ENCODE assay signal across 18 mouse cellular contexts in genomic region chr5:134945266-134945959, GRCm38 (mm10). TPM values are rescaled to one million over a fixed set of nuclear protein-coding genes. Genes with fewer than 3 reads are reported as not detected.
DNase-seq lines count a peak whose midpoint lies in the region; ATAC-seq lines count a peak whose summit lies in the region.
"Had no signal": no experiment of that assay in that cellular context is flagged by ENCODE, and none has a peak within 500 bp of the region (broad histone marks: within the 10 kb centered on the region; RNA-seq: fewer than 3 reads in every experiment).

No protein-coding gene starts in this region.

- DNase-seq in lung, postnatal 25 days (ENCODE audit: low spot score): no peak
- no peak for DNase-seq in adrenal gland, postnatal 14 days
- DNase-seq in spleen, postnatal 10 days (ENCODE audit: low spot score in 2 of 2): no peak
- DNase-seq: cerebellum, postnatal 10 days; gastrocnemius, adult 2 months; layer of hippocampus, adult 9-11 months; lung, adult 2 months; spleen, adult 18-20 months had no signal

- peak overlapping the region; percentile 38 for H3K4me3 ChIP-seq in heart, embryonic 16.5 days (ENCODE audit: low read length)
- no peak overlapping the region for H3K4me3 ChIP-seq in heart, embryonic 11.5 days (ENCODE audit: low read depth, low read length)
- peak overlapping the region; percentile 54 for H3K4me3 ChIP-seq in lung, embryonic 16.5 days (ENCODE audit: low read length)
- H3K4me3 ChIP-seq in intestine, embryonic 16.5 days (ENCODE audit: low read length): peak overlapping the region; percentile 47
- H3K4me3 ChIP-seq in stomach, embryonic 16.5 days (replicated peaks; ENCODE audit: low read length): peak overlapping the region; percentile 54
- H3K4me3 ChIP-seq: gastrocnemius, adult 2 months had no signal

- H3K9me3 ChIP-seq in heart, embryonic 16.5 days (replicated peaks; ENCODE audit: control insufficient read depth, low read length): no peaks in the 10 kb centered on the region
- H3K9me3 ChIP-seq in heart, embryonic 11.5 days (replicated peaks; ENCODE audit: control insufficient read depth, low read length): no peaks in the 10 kb centered on the region
- no peaks in the 10 kb centered on the region for H3K9me3 ChIP-seq in lung, embryonic 16.5 days (ENCODE audit: control insufficient read depth, low read length)
- no peaks in the 10 kb centered on the region for H3K9me3 ChIP-seq in intestine, embryonic 16.5 days (ENCODE audit: control insufficient read depth, low read length)
- no peaks in the 10 kb centered on the region for H3K9me3 ChIP-seq in stomach, embryonic 16.5 days (replicated peaks; ENCODE audit: control insufficient read depth, low read length)

- H3K4me2 ChIP-seq in heart, embryonic 16.5 days (ENCODE audit: low read depth, low read length): peak overlapping the region; percentile 45
- H3K4me2 ChIP-seq in heart, embryonic 11.5 days: no peak overlapping the region; the same call in 1 of the 2 replicates
- peak overlapping the region; percentile 49 for H3K4me2 ChIP-seq in lung, embryonic 16.5 days (ENCODE audit: low read depth, low read length)
- H3K4me2 ChIP-seq in intestine, embryonic 16.5 days (ENCODE audit: low read depth, low read length): peak overlapping the region; percentile 44
- peak overlapping the region; percentile 38 for H3K4me2 ChIP-seq in stomach, embryonic 16.5 days (ENCODE audit: low read depth, low read length)

- peaks cover 17% of the 10 kb centered on the region for H3K4me1 ChIP-seq in heart, embryonic 16.5 days (ENCODE audit: control insufficient read depth, insufficient read depth, low read length)
- H3K4me1 ChIP-seq in heart, embryonic 11.5 days (ENCODE audit: control insufficient read depth, insufficient read depth, low read length): peaks cover 12% of the 10 kb centered on the region
- H3K4me1 ChIP-seq in lung, embryonic 16.5 days (replicated peaks; ENCODE audit: control insufficient read depth, insufficient read depth, low read length): peaks cover 17% of the 10 kb centered on the region
- H3K4me1 ChIP-seq in intestine, embryonic 16.5 days (ENCODE audit: control insufficient read depth, insufficient read depth, low read length): peaks cover 15% of the 10 kb centered on the region
- H3K4me1 ChIP-seq in stomach, embryonic 16.5 days (ENCODE audit: control insufficient read depth, insufficient read depth, low read length): peaks cover 13% of the 10 kb centered on the region

- no peaks in the 10 kb centered on the region for H3K36me3 ChIP-seq in heart, embryonic 16.5 days (ENCODE audit: control insufficient read depth, insufficient read depth)
- H3K36me3 ChIP-seq in heart, embryonic 11.5 days (ENCODE audit: control insufficient read depth, insufficient read depth, low read length): no peaks in the 10 kb centered on the region
- H3K36me3 ChIP-seq in lung, embryonic 16.5 days (ENCODE audit: control insufficient read depth, insufficient read depth, low read length): peaks cover 1% of the 10 kb centered on the region; the same call in 1 of the 2 replicates
- no peaks in the 10 kb centered on the region for H3K36me3 ChIP-seq in intestine, embryonic 16.5 days (ENCODE audit: control insufficient read depth, insufficient read depth, low read length)
- no peaks in the 10 kb centered on the region for H3K36me3 ChIP-seq in stomach, embryonic 16.5 days (ENCODE audit: control insufficient read depth, insufficient read depth, low read length)

- H3K27ac ChIP-seq in heart, embryonic 16.5 days (ENCODE audit: low read length): no peak overlapping the region
- no peak overlapping the region for H3K27ac ChIP-seq in heart, embryonic 11.5 days (ENCODE audit: low read depth, low read length)
- peak overlapping the region; percentile 92 for H3K27ac ChIP-seq in lung, embryonic 16.5 days (ENCODE audit: low read length)
- H3K27ac ChIP-seq in intestine, embryonic 16.5 days (ENCODE audit: low read length): peak overlapping the region; percentile 90
- peak overlapping the region; percentile 94 for H3K27ac ChIP-seq in stomach, embryonic 16.5 days (ENCODE audit: low read length)
- H3K27ac ChIP-seq: gastrocnemius, adult 2 months had no signal

- H3K9ac ChIP-seq in heart, embryonic 16.5 days (ENCODE audit: low read length): peak overlapping the region; percentile 7; the same call in 1 of the 2 replicates
- no peak overlapping the region for H3K9ac ChIP-seq in heart, embryonic 11.5 days (ENCODE audit: low read depth, low read length)
- peak overlapping the region; percentile 67 for H3K9ac ChIP-seq in lung, embryonic 16.5 days (ENCODE audit: low read length)
- peak overlapping the region; percentile 74 for H3K9ac ChIP-seq in intestine, embryonic 16.5 days (ENCODE audit: low read depth, low read length)
- peak overlapping the region; percentile 76 for H3K9ac ChIP-seq in stomach, embryonic 16.5 days (ENCODE audit: low read length)

- ATAC-seq in heart, embryonic 16.5 days (replicated peaks; ENCODE audit: extremely low read depth, insufficient read depth, low FRiP score): no peak
- ATAC-seq in heart, embryonic 11.5 days (replicated peaks; ENCODE audit: insufficient number of reproducible peaks, low FRiP score, low TSS enrichment): no peak
- peak; percentile 15; the same call in 1 of the 2 replicates for ATAC-seq in lung, embryonic 16.5 days (ENCODE audit: low read depth)
- no peak for ATAC-seq in intestine, embryonic 16.5 days
- no peak for ATAC-seq in stomach, embryonic 16.5 days (ENCODE audit: insufficient read depth, low FRiP score)

- H3K27me3 ChIP-seq in heart, embryonic 16.5 days (ENCODE audit: control insufficient read depth, insufficient read depth, low read length): peaks cover 11% of the 10 kb centered on the region
- H3K27me3 ChIP-seq in heart, embryonic 11.5 days (ENCODE audit: control insufficient read depth, insufficient read depth, low read length): peaks cover 25% of the 10 kb centered on the region
- no peaks in the 10 kb centered on the region for H3K27me3 ChIP-seq in lung, embryonic 16.5 days (ENCODE audit: control insufficient read depth, insufficient read depth, low read depth, low read length)
- no peaks in the 10 kb centered on the region for H3K27me3 ChIP-seq in intestine, embryonic 16.5 days (replicated peaks; ENCODE audit: control insufficient read depth, insufficient read depth, low read length)
- H3K27me3 ChIP-seq in stomach, embryonic 16.5 days (ENCODE audit: control insufficient read depth, insufficient read depth, low read length): no peaks in the 10 kb centered on the region

- WGBS in heart, embryonic 16.5 days: 57% methylated on average over 18 of the region's 19 CpGs
- 54% methylated on average over 16 of the region's 19 CpGs for WGBS in heart, embryonic 11.5 days (ENCODE audit: insufficient replicate concordance)
- WGBS in lung, embryonic 16.5 days: 39% methylated on average over 19 of the region's 19 CpGs
- WGBS in intestine, embryonic 16.5 days: 33% methylated on average over 16 of the region's 19 CpGs
- WGBS in stomach, embryonic 16.5 days: 41% methylated on average over 18 of the region's 19 CpGs

RNA-seq across cellular contexts. Expression of gene Cldn4, which starts 1.3 kb away (rescaled TPM):
- polyA plus RNA-seq in heart, embryonic 16.5 days (2015; fragmentation: Nextera tagmentation; extraction: Ambion mirVana): 3.1 TPM in 2 replicates
- polyA plus RNA-seq in heart, embryonic 11.5 days (2014; fragmentation: Nextera tagmentation; extraction: Ambion mirVana): 1.4 and 1.7 TPM in 2 replicates
- 33.0 and 33.1 TPM in 2 replicates for polyA plus RNA-seq in lung, embryonic 16.5 days (2015; fragmentation: Nextera tagmentation; extraction: Ambion mirVana)
- polyA plus RNA-seq in intestine, embryonic 16.5 days (2015; fragmentation: Nextera tagmentation; extraction: Ambion mirVana): 48.7 and 54.2 TPM in 2 replicates
- polyA plus RNA-seq in stomach, embryonic 16.5 days (2015; fragmentation: Nextera tagmentation; extraction: Ambion mirVana): 73.1 and 90.8 TPM in 2 replicates
- total RNA-seq in adrenal gland, postnatal 14 days (2021): not detected in 2 replicates
- total RNA-seq: gastrocnemius, adult 2 months; hematopoietic stem cell, adult 5-6 weeks; monocyte, adult 5-6 weeks had no signal

RNA-seq across cellular contexts. Expression of gene Mettl27, which starts 13.2 kb away (rescaled TPM):
- polyA plus RNA-seq in heart, embryonic 16.5 days (2015; fragmentation: Nextera tagmentation; extraction: Ambion mirVana): 9.1 and 10.5 TPM in 2 replicates
- polyA plus RNA-seq in heart, embryonic 11.5 days (2014; fragmentation: Nextera tagmentation; extraction: Ambion mirVana): 10.3 and 11.1 TPM in 2 replicates
- 30.6 and 33.5 TPM in 2 replicates for polyA plus RNA-seq in lung, embryonic 16.5 days (2015; fragmentation: Nextera tagmentation; extraction: Ambion mirVana)
- 27.2 TPM in 2 replicates for polyA plus RNA-seq in intestine, embryonic 16.5 days (2015; fragmentation: Nextera tagmentation; extraction: Ambion mirVana)
- 14.1 and 14.8 TPM in 2 replicates for polyA plus RNA-seq in stomach, embryonic 16.5 days (2015; fragmentation: Nextera tagmentation; extraction: Ambion mirVana)
- 24.5 and 28.5 TPM in 2 replicates for total RNA-seq in adrenal gland, postnatal 14 days (2021)
- total RNA-seq: monocyte, adult 5-6 weeks had no signal

RNA-seq across cellular contexts. Expression of gene Cldn13, which starts 30.1 kb away (rescaled TPM):
- polyA plus RNA-seq in heart, embryonic 16.5 days (2015; fragmentation: Nextera tagmentation; extraction: Ambion mirVana): 0.70 and 0.84 TPM in 2 replicates
- 15.0 and 17.1 TPM in 2 replicates for polyA plus RNA-seq in heart, embryonic 11.5 days (2014; fragmentation: Nextera tagmentation; extraction: Ambion mirVana)
- 0.75 and 3.3 TPM in 2 replicates for polyA plus RNA-seq in lung, embryonic 16.5 days (2015; fragmentation: Nextera tagmentation; extraction: Ambion mirVana)
- polyA plus RNA-seq in intestine, embryonic 16.5 days (2015; fragmentation: Nextera tagmentation; extraction: Ambion mirVana): 2.1 and 6.4 TPM in 2 replicates
- 8.6 and 13.5 TPM in 2 replicates for polyA plus RNA-seq in stomach, embryonic 16.5 days (2015; fragmentation: Nextera tagmentation; extraction: Ambion mirVana)
- total RNA-seq in adrenal gland, postnatal 14 days (2021): 0.60 and 3.7 TPM in 2 replicates
- total RNA-seq: gastrocnemius, adult 2 months; monocyte, adult 5-6 weeks had no signal
- polyA plus RNA-seq: C2C12; lung, adult 2 months; urinary bladder, adult 2 months had no signal

RNA-seq across cellular contexts. Expression of gene Tmem270, which starts 38.9 kb away (rescaled TPM):
- not detected in 2 replicates for polyA plus RNA-seq in heart, embryonic 16.5 days (2015; fragmentation: Nextera tagmentation; extraction: Ambion mirVana)
- polyA plus RNA-seq in heart, embryonic 11.5 days (2014; fragmentation: Nextera tagmentation; extraction: Ambion mirVana): not detected in 2 replicates
- polyA plus RNA-seq in lung, embryonic 16.5 days (2015; fragmentation: Nextera tagmentation; extraction: Ambion mirVana): not detected in 2 replicates
- polyA plus RNA-seq in intestine, embryonic 16.5 days (2015; fragmentation: Nextera tagmentation; extraction: Ambion mirVana): not detected in 2 replicates
- not detected in 2 replicates for polyA plus RNA-seq in stomach, embryonic 16.5 days (2015; fragmentation: Nextera tagmentation; extraction: Ambion mirVana)
- not detected in 2 replicates for total RNA-seq in adrenal gland, postnatal 14 days (2021)
- total RNA-seq: gastrocnemius, adult 2 months; hematopoietic stem cell, adult 5-6 weeks; monocyte, adult 5-6 weeks had no signal
- polyA plus RNA-seq: brain, embryonic 14.5 days; C2C12; lung, adult 2 months; urinary bladder, adult 2 months had no signal

RNA-seq across cellular contexts. Expression of gene Cldn3, which starts 40.6 kb away (rescaled TPM):
- 8.0 and 32.8 TPM in 2 replicates for polyA plus RNA-seq in heart, embryonic 16.5 days (2015; fragmentation: Nextera tagmentation; extraction: Ambion mirVana)
- 1.2 and 1.5 TPM in 2 replicates for polyA plus RNA-seq in heart, embryonic 11.5 days (2014; fragmentation: Nextera tagmentation; extraction: Ambion mirVana)
- 328 and 355 TPM in 2 replicates for polyA plus RNA-seq in lung, embryonic 16.5 days (2015; fragmentation: Nextera tagmentation; extraction: Ambion mirVana)
- 187 and 217 TPM in 2 replicates for polyA plus RNA-seq in intestine, embryonic 16.5 days (2015; fragmentation: Nextera tagmentation; extraction: Ambion mirVana)
- 83.9 and 89.2 TPM in 2 replicates for polyA plus RNA-seq in stomach, embryonic 16.5 days (2015; fragmentation: Nextera tagmentation; extraction: Ambion mirVana)
- total RNA-seq in adrenal gland, postnatal 14 days (2021): 0.90 and 9.0 TPM in 2 replicates
- total RNA-seq: gastrocnemius, adult 2 months; hematopoietic stem cell, adult 5-6 weeks; monocyte, adult 5-6 weeks had no signal
- polyA plus RNA-seq: C2C12 had no signal

Comparison
In these comparisons a context has a peak if more than half of its experiments do, and no peak if none do; other contexts are left out.
1. H3K27ac ChIP-seq: peak in lung, embryonic 16.5 days (single experiment), intestine, embryonic 16.5 days (single experiment) and stomach, embryonic 16.5 days (single experiment); none in heart, embryonic 16.5 days (single experiment) and heart, embryonic 11.5 days (single experiment).